Mouse (Mus musculus) splenic B cell, adult 2 months (primary cell): Measurements from ENCODE around the gene Rhoa.
"Not testable (repeated sequence)": the region's sequence is repeated elsewhere in the genome, so short reads cannot be mapped to it uniquely, and the experiment has no call there.

ENCODE experiments used
- DNase-seq: peaks from one replicate; pipeline ENCODE4 v3.0.0-alpha.2; 2011; ENCODE audit warnings: low read depth, low spot score
- H3K27me3 ChIP-seq: 2 replicates; pipeline ENCODE4 v1.6.1; 2012; ENCODE audit warnings: mild to moderate bottlenecking, low read length, moderate library complexity, mixed read lengths; ENCODE audit not compliant: control insufficient read depth, poor library complexity, insufficient read depth, severe bottlenecking
- H3K36me3 ChIP-seq: 2 replicates; pipeline ENCODE4 v1.6.1; 2012; ENCODE audit warnings: mild to moderate bottlenecking, low read length, moderate library complexity, mixed read lengths; ENCODE audit not compliant: control insufficient read depth, poor library complexity, insufficient read depth, severe bottlenecking

The Rhoa gene

DNA sequence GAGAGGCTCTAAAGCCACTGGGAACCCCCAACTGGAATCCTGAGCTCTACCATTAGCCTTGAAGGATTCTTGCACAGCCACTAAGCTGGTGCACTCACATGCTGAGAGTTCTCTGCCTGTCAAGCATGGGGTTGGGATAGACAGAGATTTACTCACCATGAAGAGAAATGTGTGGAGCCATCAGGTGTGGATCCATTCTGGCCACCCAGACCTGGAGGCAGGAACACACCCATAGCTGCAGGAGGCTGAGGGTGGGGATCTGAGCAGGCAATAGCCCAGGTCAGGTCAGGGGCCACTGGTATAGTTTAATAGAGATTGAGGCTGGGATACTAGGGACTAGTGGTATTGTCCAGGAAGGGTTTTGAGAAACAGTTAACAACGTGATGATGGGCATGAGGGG is 759 bp upstream of the Rhoa start:
- H3K27me3 ChIP-seq: no peaks in the 10 kb centered on the region
- H3K36me3 ChIP-seq: 0 out of 2 replicates have a peak, but pooled peaks cover 1% of the 10 kb centered on the region
- DNase-seq: no peak

DNA sequence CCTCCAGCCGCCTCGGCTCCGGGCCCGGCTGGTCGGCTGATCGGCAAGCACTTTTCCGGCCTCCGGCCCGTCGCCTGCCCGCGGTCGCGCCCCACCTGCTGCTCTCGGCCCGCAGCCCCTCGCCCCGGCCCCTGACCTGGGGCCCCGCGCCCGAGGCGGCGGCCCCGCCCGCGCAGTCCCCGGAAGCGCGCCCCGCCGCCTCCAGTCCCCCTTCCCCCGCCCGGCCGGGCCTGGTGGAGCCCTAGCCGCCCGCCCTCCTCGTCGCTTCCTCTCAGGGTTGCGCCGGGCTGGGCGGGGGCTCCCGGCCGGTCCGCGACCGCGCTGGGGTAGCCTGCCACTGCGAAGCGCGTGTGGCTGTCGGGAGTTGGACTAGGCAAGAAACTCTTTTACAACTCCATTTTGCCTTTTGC is 647 bp downstream of the Rhoa start:
- Histone ChIP-seq H3K36me3 (peaks cover 1% of the 10 kb centered on the region; the same call in 1 of the 2 replicates), H3K27me3 (no peaks in the 10 kb centered on the region)
- peak; percentile 90 for DNase-seq

DNA sequence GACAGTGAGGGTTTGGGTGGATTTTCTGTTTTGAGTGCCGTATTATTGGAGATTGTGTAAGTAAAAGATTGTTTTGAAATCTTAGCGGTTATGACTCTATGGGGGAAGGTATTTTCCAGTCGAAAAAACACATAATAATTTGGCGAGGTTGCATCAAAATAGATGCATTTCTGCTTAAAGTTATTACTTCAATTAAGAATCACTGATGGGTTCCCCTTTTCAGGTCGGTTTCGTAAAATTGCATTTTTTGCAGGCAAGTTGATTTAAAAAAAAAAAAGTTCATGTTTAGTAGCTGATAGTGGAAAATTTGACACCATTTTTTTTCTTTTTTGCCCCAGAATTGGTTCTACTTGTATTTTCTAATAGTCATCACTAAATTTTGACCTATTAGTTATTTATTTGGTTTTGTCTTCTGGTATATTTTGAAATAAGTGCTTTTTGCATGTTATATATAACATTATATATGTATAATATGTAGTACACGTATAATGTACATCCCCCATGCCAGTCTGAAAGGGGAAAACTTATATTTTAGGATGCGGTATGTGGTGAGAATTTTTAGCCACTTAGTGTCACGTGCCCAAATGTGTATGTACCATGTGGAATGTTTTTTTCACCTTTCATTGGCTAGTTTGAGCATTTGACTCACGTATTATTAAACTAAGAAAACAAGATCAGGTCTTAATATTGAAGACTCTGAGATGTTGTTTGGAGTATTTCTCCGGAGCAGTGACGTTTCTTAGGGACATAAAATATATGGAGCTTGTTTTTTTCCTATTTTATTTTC is 1.3 kb downstream of the Rhoa start:
- peaks cover 1% of the 10 kb centered on the region for H3K36me3 ChIP-seq
- peak; percentile 61 for DNase-seq
- H3K27me3 ChIP-seq: no peaks in the 10 kb centered on the region

DNA sequence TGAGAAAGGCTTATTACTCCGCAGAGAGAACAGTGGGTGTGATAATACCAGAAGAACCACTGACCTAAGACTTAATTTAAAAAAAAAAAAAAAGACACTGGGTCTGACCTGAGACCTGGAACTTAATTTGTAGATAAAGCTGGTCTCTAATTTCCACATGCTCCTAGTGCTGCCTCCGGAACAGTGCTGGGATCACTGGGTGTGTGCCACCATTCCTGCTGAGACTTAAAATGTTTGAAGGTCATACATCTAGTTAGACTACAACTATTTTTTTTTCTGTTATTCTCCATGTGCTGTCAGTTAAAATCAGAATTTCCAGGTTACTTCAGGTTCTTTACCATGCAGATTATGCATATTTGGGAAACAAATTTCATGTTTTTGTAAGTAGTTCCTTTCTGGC is 2.2 kb downstream of the Rhoa start:
- DNase-seq: no peak

DNA sequence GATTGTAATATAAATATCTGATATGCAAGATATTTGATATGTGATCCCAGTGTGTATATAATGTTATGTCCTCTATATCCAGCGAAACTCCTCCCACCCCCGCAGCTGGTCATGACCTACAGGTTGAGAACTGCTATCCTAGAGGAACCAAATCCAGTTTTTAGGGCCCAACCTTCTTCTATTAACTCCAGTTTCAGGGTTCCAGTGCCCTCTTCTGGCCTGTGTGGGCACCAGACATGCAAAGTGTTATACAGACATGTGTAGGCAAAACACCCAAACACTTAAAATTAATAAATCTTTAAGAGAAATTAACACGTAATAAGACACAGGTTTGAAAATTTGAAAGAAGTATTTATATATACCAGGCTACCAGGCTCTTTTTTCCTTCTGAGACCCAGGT is 11.6 kb downstream of the Rhoa start:
- Histone ChIP-seq H3K27me3 (no peaks in the 10 kb centered on the region), H3K36me3 (peaks cover 14% of the 10 kb centered on the region; the same call in 1 of the 2 replicates)
- DNase-seq: peak; percentile 45

More for the DNA sequence above, 2.2 kb downstream of the Rhoa start:
- no peaks in the 10 kb centered on the region for H3K27me3 ChIP-seq
- H3K36me3 ChIP-seq: no peaks in the 10 kb centered on the region; the same call in none of the 2 replicates

DNA sequence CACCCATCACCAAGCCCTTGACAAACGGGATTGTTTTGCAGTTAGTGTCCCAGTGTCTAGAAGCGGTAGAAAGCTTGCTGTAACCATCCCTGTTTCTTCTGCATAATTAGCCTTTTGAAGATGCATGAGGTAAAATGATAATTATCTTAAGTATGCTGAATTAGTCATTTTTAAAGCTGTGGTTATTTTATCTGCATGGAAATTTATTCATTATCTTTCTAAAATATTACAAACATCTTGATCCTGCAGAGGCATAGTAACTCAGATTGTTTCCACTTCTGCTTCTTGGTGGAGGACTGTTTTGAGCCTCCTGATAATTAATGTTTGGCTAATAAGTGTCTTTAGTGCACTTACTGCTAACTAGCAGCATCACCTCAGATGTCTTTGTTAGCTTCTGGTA is 12.5 kb downstream of the Rhoa start:
- DNase-seq: no peak
- H3K27me3 ChIP-seq: no peaks in the 10 kb centered on the region
- peaks cover 14% of the 10 kb centered on the region; the same call in 1 of the 2 replicates for H3K36me3 ChIP-seq

DNA sequence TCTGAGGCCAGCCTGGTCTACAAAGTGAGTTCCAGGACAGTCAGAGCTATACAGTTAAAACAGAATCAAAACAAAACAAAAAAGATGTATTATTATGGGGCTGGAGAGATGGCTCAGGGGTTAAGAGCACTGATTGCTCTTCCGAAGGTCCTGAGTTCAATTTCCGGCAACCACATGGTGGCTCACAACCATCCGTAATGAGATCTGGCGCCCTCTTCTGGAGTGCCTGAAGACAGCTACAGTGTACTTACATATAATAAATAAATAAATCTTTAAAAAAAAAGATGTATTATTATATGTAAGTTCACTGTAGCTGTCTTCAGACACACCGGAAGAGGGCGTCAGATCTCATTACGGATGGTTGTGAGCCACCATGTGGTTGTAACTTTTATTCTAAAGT is 16.1 kb downstream of the Rhoa start:
- DNase-seq, H3K27me3 ChIP-seq: not testable (repeated sequence)
- H3K36me3 ChIP-seq: peaks cover 10% of the 10 kb centered on the region; the same call in 1 of the 2 replicates

DNA sequence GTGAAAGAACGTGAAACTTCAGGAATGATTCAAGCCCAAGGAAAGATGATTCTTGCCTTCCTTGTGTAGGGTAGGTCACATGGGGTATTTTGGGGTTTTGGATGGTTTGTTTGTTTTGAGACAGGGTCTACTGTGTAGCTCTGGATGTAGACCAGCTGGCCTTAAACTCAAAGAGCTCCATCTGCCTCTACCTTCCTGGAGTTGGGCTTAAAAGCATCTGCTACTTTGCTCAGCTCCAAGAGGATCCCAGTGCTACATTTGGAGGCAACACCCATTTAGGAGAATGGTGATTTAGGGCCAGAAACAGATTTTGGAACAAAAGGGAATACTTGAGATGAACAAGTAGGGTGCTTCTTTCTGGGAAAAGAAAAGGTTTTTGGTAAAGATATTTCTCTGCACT is 18.9 kb downstream of the Rhoa start:
- peaks cover 15% of the 10 kb centered on the region; the same call in 1 of the 2 replicates for H3K36me3 ChIP-seq
- DNase-seq: no peak
- no peaks in the 10 kb centered on the region for H3K27me3 ChIP-seq

DNA sequence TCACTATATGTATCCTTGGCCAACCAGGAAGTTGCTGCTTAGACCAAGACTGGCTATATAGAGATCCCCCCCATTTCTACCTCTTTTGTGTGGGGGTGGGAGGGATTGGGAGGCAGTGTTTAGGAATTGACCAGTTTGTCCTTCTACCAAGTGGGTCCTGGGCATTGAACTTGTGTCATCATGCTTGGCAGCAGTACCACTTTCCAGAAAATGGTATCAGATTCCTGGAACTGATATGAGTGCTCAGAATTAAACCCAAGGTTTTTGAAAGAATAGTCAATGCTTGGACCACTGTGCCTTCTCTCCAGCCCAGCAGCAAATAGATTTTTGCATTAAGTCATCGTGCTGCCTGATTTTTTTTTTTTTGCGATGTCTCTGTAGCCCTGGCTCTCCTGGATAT is 19.9 kb downstream of the Rhoa start:
- no peak for DNase-seq
- no peaks in the 10 kb centered on the region for H3K27me3 ChIP-seq
- peaks cover 15% of the 10 kb centered on the region; the same call in 1 of the 2 replicates for H3K36me3 ChIP-seq

DNA sequence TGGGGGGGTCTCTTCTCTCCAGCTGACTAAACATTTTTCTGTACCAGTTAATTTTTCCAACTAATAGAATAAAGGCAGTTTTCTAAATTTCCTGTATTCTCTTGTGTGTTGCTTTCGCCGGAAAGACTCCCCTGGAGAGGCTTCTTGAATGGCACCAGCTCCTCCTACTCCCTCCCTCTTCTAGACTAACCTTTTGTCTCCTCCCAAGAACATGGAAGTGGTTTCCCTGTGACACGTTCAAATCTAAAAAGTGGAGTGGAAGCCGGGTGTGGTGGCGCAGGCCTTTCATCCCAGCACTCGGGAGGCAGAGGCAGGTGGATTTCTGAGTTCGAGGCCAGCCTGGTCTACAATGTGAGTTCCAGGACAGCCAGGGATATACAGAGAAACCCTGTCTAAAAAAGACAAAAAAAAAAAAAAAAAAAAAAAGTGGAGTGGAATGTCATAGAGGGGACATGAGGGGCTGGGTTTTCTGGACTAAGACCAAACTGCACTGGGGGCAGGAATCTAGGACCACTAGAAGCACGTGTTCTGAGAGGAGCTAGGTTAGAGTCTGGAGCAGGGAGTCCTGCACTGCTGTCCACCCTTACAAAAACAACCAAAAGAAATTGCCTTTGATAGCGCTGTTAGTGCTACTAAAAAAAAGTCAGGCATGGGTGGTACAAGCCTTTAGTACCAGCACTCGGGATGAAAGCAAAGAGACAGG is 32.1 kb downstream of the Rhoa start:
- DNase-seq: no peak
- Histone ChIP-seq H3K27me3 (no peaks in the 10 kb centered on the region), H3K36me3 (peaks cover 5% of the 10 kb centered on the region)

DNA sequence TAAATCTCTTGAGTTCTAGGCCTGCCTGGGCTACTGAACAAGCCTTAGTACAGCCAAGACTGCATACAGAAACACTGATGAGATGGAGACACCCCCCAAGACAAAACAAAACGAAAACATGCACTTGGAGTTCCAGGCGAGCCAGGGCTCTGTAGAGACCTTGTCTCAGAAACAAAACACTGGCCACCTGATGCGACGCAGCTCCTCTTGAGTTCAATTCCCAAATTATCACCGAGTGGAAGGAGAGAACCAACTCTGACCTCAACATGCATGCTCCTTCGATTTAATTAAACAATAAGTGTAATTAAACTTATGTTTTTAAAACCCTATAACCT is 32.6 kb downstream of the Rhoa start:
- DNase-seq: peak; percentile 16
- H3K36me3 ChIP-seq: peaks cover 5% of the 10 kb centered on the region
- no peaks in the 10 kb centered on the region for H3K27me3 ChIP-seq

DNA sequence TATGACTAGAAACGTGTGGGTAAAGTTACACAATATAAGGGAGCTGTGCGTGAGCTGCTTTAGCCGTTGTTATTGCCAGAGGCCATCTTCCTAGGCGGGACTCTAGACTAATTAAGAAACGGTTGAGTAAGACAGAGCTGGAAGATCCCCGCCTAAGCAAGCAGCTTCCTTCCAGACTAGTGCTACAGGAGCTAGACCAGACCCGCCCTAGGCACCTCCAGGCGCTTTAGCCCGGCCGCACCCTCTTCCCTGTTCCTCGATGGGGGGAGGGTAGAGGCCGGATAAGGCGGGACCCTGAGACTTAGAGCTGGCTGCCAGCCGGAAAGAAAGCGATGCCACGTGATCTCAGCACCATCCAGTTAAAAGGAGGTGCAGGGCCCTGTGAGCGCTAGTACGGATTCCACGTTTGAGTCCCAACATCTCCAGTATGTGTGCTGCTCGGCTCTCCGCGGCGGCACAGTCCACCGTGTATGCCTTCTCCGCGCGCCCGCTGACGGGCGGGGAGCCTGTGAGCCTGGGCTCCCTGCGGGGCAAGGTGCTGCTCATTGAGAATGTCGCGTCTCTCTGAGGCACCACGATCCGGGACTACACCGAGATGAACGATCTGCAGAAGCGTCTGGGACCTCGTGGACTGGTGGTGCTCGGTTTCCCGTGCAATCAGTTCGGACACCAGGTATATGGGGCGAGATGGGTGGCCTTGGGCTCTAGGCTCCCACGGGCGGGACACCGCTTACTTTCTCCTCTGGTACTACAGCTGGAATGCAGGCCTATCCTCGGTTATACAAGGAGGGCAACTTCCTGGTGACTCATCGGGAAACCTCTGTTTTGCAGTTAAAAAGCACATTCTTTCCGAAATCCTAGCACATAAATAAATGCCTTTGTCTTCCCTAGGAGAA is 33.2 kb downstream of the Rhoa start, which contains the start of gene Gpx1:
Gpx1 (plus strand) TSS at position 18 of the 896 bp plus-strand sequence.
- peak; percentile 91 for DNase-seq
- Histone ChIP-seq H3K27me3 (no peaks in the 10 kb centered on the region), H3K36me3 (peaks cover 5% of the 10 kb centered on the region)

DNA sequence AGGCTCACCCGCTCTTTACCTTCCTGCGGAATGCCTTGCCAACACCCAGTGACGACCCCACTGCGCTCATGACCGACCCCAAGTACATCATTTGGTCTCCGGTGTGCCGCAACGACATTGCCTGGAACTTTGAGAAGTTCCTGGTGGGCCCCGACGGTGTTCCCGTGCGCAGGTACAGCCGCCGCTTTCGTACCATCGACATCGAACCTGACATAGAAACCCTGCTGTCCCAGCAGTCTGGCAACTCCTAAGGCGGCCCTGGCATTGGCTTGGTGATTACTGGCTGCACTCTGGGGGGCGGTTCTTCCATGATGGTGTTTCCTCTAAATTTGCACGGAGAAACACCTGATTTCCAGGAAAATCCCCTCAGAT is 33.9 kb downstream of the Rhoa start:
- DNase-seq: peak; percentile 48
- H3K27me3 ChIP-seq: no peaks in the 10 kb centered on the region
- peaks cover 2% of the 10 kb centered on the region for H3K36me3 ChIP-seq

DNA sequence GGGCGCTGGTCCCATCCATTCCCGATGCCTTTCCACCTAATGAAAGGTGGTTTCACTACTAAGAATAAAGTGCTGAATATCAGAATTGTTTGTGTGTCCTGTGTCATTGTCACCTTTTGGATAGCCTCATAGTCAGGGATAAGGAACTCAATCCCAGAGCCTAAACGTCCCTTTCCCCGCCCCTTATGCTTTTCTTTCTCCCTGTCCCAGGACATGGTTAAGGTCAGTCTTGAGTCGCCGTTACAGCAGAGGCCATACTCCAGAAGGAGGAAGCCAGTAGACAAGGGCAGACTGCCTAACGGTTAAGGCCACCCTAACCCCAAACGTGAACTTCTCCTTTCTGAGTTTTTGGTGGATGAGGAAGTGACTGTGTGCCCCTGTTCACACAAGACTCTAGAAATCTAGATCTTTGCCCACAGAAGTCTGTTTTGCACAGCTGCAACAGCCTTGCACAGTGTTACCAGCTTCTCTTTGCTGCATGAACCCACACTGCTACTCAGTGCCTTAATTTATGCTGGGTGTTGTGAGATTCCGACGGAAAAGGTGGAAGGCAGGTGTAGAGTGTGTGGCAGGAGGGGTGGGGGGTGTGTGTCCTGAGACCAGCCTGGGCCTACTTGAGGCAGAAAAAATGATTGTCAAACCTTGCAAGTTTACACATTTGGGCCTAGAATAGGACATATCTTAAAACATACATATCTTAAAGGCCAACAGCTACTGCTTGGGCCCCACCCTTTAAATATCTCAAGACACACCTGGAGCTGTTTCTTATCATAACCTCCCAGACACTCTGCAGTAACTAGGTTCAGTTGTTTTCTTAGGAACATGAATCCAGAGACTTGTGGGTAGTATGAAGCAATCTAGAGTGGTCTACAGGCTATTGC is 34.6 kb downstream of the Rhoa start:
- H3K36me3 ChIP-seq: no peaks in the 10 kb centered on the region; the same call in none of the 2 replicates
- no peaks in the 10 kb centered on the region for H3K27me3 ChIP-seq
- DNase-seq: peak; percentile 85
